Mouse (Mus musculus) kidney, embryonic 16.5 days (tissue): ENCODE results near the gene Tnip1. TPM values are rescaled to one million over a fixed set of nuclear protein-coding genes. Genes with fewer than 3 reads are reported as not detected.

Experiments
- ATAC-seq: fragments of 200-750 bp; cut with Nextera tagmentation; 2 replicates; pipeline ENCODE4 v1.8.0; 2017; ENCODE audit warnings: moderate TSS enrichment; ENCODE audit not compliant: low FRiP score, low TSS enrichment
- H3K27ac ChIP-seq: fragments of 300-500 bp; sonication (generic); 2 replicates; pipeline ENCODE4 v1.5.1; 2014; ENCODE audit warnings: low read length
- H3K27me3 ChIP-seq: fragments of 300-500 bp; sonication (generic); 2 replicates; pipeline ENCODE4 v1.6.1; 2014; ENCODE audit warnings: low read length, control low read depth, mixed read lengths; ENCODE audit not compliant: insufficient read depth
- H3K36me3 ChIP-seq: fragments of 300-500 bp; sonication (generic); 2 replicates; pipeline ENCODE4 v1.6.1; 2014; ENCODE audit warnings: low read length, control low read depth, mixed read lengths; ENCODE audit not compliant: insufficient read depth
- H3K4me1 ChIP-seq: fragments of 300-500 bp; sonication (generic); 2 replicates; pipeline ENCODE4 v1.6.1; 2014; ENCODE audit warnings: low read length, control low read depth, mixed read lengths; ENCODE audit not compliant: insufficient read depth
- H3K4me2 ChIP-seq: fragments of 300-500 bp; sonication (generic); replicated peaks from 2 replicates; pipeline ENCODE4 v1.6.1; 2014; ENCODE audit warnings: low read depth, low read length
- H3K4me3 ChIP-seq: fragments of 300-500 bp; sonication (generic); 2 replicates; pipeline ENCODE4 v1.5.1; 2014; ENCODE audit warnings: mild to moderate bottlenecking, low read length
- H3K9ac ChIP-seq: fragments of 300-500 bp; sonication (generic); replicated peaks from 2 replicates; pipeline ENCODE4 v1.6.1; 2014; ENCODE audit warnings: low read length
- H3K9me3 ChIP-seq: fragments of 300-500 bp; sonication (generic); 2 replicates; pipeline ENCODE4 v1.6.1; 2016; ENCODE audit warnings: low read length, control low read depth
- WGBS: fragments of 180-500 bp; shearing (Covaris S2); extraction: QIAGEN DNeasy Blood & Tissue Kit; methylation state at CpG from one replicate; pipeline ENCODE4 v1.1.7; 2014; 5-methylcytosine and 5-hydroxymethylcytosine counted together
- polyA plus RNA-seq: library from polyadenylated mRNA; unstranded; fragments of >200 nt; fragmentation: Nextera tagmentation; extraction: Ambion mirVana; gene quantifications from 2 replicates; pipeline ENCODE4 v1.2.1, GENCODE M21; 2015

The Tnip1 gene
- polyA plus RNA-seq, result 20.2 and 22.0 TPM in 2 replicates

DNA sequence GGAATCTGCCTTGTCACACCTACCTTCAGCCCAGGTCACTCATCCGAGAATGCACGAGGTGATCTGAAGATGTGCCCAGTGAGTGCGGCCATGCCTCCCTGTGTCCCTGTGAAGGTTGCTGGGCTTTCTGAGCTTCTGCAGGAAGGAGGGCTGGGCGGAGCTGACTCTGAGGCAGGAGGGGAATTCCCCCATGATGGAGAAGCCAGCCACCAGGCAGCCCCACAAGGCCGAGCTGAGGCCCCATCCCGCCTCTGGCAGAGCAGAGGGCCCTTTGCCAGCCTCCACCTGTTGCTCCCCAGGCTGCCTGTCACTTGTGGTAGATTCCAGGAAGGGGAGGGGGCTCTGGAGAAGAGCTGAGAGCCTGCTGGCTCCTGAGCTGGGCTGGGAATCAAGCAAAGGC lies at the start of gene Tnip1:
TSS of gene Tnip1 (minus strand) at position 108 of the 400 bp plus-strand sequence.
- 29% methylated on average over 6 of the region's 6 CpGs for WGBS
- H3K9me3 ChIP-seq, result no peaks in the 10 kb centered on the region
- H3K4me2 ChIP-seq, result peak within 1 kb of the TSS; percentile 37
- H3K27me3 ChIP-seq, result no peaks in the 10 kb centered on the region
- H3K9ac ChIP-seq, result no peak within 1 kb of the TSS
- no peaks in the 10 kb centered on the region for H3K36me3 ChIP-seq
- ATAC-seq, result no peak
- no peak within 1 kb of the TSS for H3K27ac ChIP-seq
- H3K4me3 ChIP-seq, result 0 out of 2 replicates have a peak within 1 kb of the TSS, but pooled peaks have one; percentile 4
- H3K4me1 ChIP-seq, result 0 out of 2 replicates have a peak, but pooled peaks cover 10% of the 10 kb centered on the region

DNA sequence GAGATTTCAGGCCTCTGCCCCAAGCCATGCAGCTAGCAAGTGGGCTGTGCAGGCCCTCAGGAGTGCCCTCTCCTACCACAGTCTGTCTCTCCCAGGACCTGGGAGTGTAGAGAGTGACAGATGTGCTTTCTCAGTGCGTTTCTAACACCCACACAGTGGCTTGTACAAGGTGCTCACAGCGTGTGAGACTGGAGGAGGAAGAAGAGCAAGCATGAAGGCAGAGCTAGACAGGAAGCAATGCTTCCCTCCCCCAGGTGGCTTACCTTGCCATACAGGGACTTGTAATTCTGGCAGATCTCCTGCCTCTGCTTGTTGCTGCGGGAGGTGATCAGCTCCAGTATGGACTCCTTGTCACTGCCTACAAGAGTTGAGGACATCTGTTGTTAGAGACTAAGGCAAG lies 48.7 kb upstream of the Tnip1 start:
- no peaks in the 10 kb centered on the region for H3K9me3 ChIP-seq
- no peak overlapping the region for H3K9ac ChIP-seq
- peaks cover 61% of the 10 kb centered on the region for H3K36me3 ChIP-seq

DNA sequence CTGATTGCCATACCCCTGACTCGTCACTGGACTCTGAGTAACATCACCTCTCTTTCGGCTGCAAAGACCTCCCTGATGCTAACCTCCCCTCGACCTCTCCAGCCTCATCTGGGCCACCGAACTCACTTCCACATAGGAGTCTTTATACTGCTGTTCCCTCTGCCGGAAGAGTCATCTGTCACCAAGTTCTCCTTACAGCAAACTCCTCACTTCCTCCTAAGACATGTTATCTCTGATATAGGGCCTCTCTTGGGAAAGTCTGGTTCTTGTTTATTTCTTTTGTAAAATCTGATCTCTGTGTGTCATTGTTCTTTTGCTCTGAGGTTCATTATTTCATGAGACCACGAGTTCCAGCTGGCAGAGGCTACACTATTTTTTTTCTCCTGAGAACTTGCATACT lies 45.5 kb upstream of the Tnip1 start:
- H3K9me3 ChIP-seq, result no peaks in the 10 kb centered on the region
- no peak overlapping the region for H3K4me3 ChIP-seq
- no peak overlapping the region for H3K4me2 ChIP-seq
- ATAC-seq, result no peak
- peaks cover 4% of the 10 kb centered on the region; the same call in 1 of the 2 replicates for H3K4me1 ChIP-seq
- H3K9ac ChIP-seq, result no peak overlapping the region
- 65% methylated on average over 6 of the region's 6 CpGs for WGBS
- H3K36me3 ChIP-seq, result peaks cover 85% of the 10 kb centered on the region
- no peak overlapping the region for H3K27ac ChIP-seq
- no peaks in the 10 kb centered on the region for H3K27me3 ChIP-seq

More for the DNA sequence above, 48.7 kb upstream of the Tnip1 start:
- H3K27ac ChIP-seq, result no peak overlapping the region
- whole genome bisulfite sequencing, result 65% methylated on average over 3 of the region's 3 CpGs
- no peaks in the 10 kb centered on the region for H3K27me3 ChIP-seq
- no peak for ATAC-seq
- peaks cover 13% of the 10 kb centered on the region; the same call in 1 of the 2 replicates for H3K4me1 ChIP-seq
- H3K4me3 ChIP-seq, result no peak overlapping the region
- H3K4me2 ChIP-seq, result no peak overlapping the region

DNA sequence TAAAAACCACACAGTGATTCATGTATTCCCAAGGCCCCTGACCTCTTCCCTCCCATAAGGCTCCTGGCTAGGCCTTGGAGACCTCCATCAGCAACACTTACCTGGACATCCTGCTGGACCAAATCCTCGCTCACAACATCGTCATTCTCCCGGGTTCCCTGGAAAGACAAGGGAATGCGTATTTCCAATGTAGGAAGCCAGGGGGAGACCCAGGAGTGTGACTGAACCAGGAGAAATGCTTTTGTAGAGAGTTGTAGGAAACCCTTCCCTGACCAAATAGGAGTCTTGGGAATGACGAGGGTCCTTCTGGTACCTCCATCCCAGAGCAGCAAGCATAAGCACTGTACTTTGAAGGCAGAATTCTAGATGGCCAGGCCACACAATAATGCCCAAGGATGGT lies 43.0 kb upstream of the Tnip1 start:
- WGBS, result 82% methylated on average over 5 of the region's 5 CpGs
- no peak overlapping the region for H3K27ac ChIP-seq
- no peak overlapping the region for H3K9ac ChIP-seq
- no peak overlapping the region for H3K4me3 ChIP-seq
- H3K4me1 ChIP-seq, result no peaks in the 10 kb centered on the region
- peaks cover 88% of the 10 kb centered on the region for H3K36me3 ChIP-seq
- ATAC-seq, result no peak
- H3K9me3 ChIP-seq, result peaks cover 7% of the 10 kb centered on the region; the same call in 1 of the 2 replicates
- H3K4me2 ChIP-seq, result no peak overlapping the region
- no peaks in the 10 kb centered on the region for H3K27me3 ChIP-seq

DNA sequence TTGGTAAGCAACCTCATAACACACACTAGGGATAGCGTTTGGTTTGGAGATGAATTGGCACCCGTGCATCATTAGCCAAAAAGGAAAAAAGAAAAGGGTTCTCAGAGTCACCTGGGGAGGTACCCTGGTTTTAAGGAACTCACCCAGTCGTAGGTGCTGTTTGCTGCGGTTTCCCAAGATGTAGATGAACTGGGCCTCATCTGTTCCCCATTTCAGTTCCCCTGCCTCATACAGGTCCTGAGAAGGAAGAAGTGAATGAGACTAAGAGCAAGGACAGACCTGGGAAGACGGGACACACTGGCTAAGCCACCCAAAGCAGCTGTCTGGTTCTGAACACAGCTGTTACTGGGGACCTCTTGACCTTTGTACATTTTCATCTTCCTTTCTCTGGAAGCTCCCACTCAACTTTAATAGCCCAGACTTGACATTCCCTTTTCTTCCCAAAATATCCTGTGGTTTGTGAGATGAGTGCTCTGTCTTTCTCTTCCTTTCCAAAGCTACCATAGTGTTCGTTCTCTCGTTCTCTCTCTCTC lies 42.3 kb upstream of the Tnip1 start:
- ATAC-seq, result no peak
- H3K9me3 ChIP-seq, result peaks cover 7% of the 10 kb centered on the region; the same call in 1 of the 2 replicates
- no peak overlapping the region for H3K27ac ChIP-seq
- no peak overlapping the region for H3K4me3 ChIP-seq
- 76% methylated on average over 7 of the region's 7 CpGs for WGBS
- no peak overlapping the region for H3K9ac ChIP-seq
- H3K36me3 ChIP-seq, result peaks cover 85% of the 10 kb centered on the region
- no peaks in the 10 kb centered on the region for H3K27me3 ChIP-seq
- no peaks in the 10 kb centered on the region for H3K4me1 ChIP-seq
- H3K4me2 ChIP-seq, result no peak overlapping the region

DNA sequence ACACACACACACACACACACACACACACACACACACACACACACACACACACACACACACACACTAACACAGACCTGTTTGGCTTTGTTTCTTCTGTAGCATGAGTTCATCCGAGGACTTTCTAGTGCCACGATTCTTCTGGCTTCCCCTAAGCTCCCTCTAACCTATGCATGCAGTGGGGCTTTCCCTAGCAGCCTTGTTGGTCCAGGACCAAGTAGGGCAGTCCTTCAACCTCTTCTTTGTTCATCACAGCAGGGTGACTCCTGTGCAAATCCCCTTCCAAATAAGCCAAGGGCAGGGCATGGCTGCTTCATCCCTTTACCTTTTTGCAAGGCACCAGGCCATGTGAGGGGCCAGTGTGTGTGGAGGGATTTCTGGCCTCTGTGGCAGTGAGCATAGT lies 36.0 kb upstream of the Tnip1 start:
- peaks cover 51% of the 10 kb centered on the region for H3K36me3 ChIP-seq
- H3K4me2 ChIP-seq, result no peak overlapping the region
- H3K9ac ChIP-seq, result no peak overlapping the region
- no peak overlapping the region for H3K4me3 ChIP-seq
- no peaks in the 10 kb centered on the region for H3K4me1 ChIP-seq
- H3K9me3 ChIP-seq, result peaks cover 7% of the 10 kb centered on the region; the same call in 1 of the 2 replicates
- 53% methylated on average over 2 of the region's 2 CpGs for WGBS
- no peak for ATAC-seq
- H3K27ac ChIP-seq, result no peak overlapping the region
- no peaks in the 10 kb centered on the region for H3K27me3 ChIP-seq

DNA sequence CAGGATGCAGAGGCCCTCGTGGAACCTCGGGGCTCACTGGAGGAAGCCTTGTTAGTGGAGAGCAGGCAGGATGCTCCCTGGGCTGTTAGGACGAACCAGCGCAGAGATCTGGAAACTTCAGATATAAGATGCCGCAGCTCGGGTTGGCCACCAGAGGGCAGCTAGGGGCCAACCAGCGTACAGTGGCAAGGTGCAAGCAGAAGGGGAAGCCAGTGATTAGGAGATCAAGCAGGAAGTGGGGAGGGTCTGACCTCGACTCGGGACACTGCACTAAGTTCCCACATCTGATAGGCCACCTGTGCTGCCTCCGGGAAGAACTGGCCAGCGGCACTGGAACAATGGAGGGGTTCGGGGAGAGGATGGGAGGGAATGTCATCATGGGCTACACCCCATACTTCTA lies 35.6 kb upstream of the Tnip1 start:
- peaks cover 46% of the 10 kb centered on the region for H3K36me3 ChIP-seq
- peaks cover 7% of the 10 kb centered on the region; the same call in 1 of the 2 replicates for H3K9me3 ChIP-seq
- H3K9ac ChIP-seq, result no peak overlapping the region
- no peaks in the 10 kb centered on the region for H3K4me1 ChIP-seq
- peak; percentile 85 for ATAC-seq
- H3K4me2 ChIP-seq, result no peak overlapping the region
- H3K27ac ChIP-seq, result no peak overlapping the region
- no peak overlapping the region for H3K4me3 ChIP-seq
- H3K27me3 ChIP-seq, result no peaks in the 10 kb centered on the region
- 2% methylated on average over 12 of the region's 12 CpGs for WGBS

DNA sequence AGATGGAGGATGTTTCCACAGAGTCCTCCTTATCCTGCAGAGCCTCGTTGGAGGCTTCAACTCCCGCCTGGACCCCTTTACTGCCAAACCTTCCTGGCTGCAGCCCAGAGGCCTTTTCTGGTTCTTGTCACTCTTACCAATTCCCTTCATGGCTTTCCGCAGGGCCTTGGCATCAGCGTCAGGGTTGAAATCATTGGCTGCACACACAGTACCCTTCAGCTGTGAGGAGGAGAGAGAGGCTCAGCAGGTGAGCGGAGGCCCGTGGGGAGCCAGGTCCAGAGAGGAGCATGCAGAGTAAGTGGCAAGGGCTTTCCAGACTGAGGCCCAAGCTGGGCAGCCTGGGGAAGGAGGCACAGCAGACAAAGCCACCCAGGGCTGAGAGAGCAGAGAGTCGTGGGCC lies 33.5 kb upstream of the Tnip1 start:
- Histone ChIP-seq H3K9ac (no peak overlapping the region), H3K4me3 (no peak overlapping the region), H3K27me3 (no peaks in the 10 kb centered on the region), H3K4me2 (no peak overlapping the region), H3K4me1 (no peaks in the 10 kb centered on the region), H3K27ac (no peak overlapping the region), H3K36me3 (peaks cover 38% of the 10 kb centered on the region), H3K9me3 (peaks cover 5% of the 10 kb centered on the region; the same call in 1 of the 2 replicates)
- 79% methylated on average over 7 of the region's 7 CpGs for WGBS
- no peak for ATAC-seq

DNA sequence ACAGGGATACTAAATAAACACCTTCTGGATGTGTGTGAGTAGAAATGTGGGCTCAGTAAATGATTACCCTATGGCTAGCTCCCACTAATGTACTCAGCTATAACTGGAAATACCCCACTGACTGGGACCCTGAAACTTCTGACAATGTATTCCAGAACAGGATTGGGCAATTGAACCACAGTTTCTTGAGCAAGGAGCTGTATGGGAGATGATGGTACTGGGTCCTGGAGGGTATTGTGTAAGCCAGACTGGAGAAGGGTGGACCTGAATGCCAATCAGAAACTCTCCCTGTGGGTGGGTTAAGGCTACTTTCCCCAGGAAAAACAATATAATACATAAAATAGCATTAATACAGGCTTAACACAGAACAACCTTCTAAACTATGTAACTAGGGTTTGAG lies 27.2 kb upstream of the Tnip1 start:
- Histone ChIP-seq H3K9me3 (no peaks in the 10 kb centered on the region), H3K4me3 (no peak overlapping the region), H3K4me2 (no peak overlapping the region), H3K36me3 (peaks cover 23% of the 10 kb centered on the region), H3K27me3 (no peaks in the 10 kb centered on the region), H3K4me1 (no peaks in the 10 kb centered on the region), H3K27ac (no peak overlapping the region), H3K9ac (no peak overlapping the region)
- no peak for ATAC-seq

DNA sequence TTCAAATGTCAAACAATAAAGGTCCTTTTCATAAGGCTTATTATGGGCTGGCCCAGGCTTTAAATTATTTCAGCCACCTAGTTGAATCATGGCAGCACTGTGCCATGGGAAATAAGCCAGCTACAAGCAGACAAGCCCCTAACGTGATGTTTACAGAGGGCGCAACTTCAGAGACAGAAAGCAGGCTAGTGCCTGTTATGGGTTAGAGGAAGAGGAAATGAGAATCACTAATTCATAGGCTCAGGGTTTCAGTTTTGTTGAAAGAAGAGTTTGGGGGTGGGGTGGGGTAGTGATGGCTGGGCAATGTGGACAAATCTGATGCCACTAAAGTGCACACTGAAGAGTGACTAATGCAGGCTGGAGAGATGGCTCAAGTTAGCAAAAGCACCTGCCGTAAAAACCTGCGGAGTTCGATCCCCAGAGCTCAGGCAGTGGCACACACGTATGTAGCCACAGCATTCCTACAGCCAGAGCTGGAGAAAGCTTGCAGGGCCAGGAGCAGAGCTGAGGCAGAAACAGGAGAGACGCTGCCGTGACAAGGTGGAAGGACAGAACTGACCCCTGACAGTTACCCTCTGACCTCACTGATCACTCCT lies 26.1 kb upstream of the Tnip1 start:
- Histone ChIP-seq H3K27ac (no peak overlapping the region), H3K9ac (no peak overlapping the region), H3K9me3 (no peaks in the 10 kb centered on the region), H3K4me1 (no peaks in the 10 kb centered on the region), H3K4me3 (no peak overlapping the region), H3K27me3 (no peaks in the 10 kb centered on the region), H3K4me2 (no peak overlapping the region), H3K36me3 (peaks cover 17% of the 10 kb centered on the region)
- WGBS, result 65% methylated on average over 8 of the region's 8 CpGs
- ATAC-seq, result no peak
